Mouse (Mus musculus): ENCODE results near the gene Gm9048.

DNA sequence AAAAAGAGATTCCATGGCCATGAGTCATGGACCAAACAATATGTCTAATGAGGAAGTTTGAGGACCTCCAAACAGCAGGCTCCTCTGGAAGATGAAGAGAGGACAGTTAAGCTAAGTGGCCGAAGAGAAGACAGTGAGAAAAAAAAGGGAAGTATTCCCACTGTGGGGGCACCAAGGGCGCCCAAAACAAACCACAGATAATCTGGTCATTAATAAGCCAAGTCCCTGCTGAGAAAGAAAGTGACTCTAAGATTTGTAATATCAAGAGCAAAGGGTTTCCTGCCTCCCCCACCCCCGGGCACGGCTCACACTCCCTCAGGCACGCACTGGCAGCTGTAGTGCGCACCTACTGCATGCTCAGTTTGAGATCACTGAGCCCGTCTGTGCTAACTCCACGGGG, 29.5 kb downstream of the Gm9048 start:
- TF ChIP-seq CTCF (IDR thresholded peaks at IDR 0.05; ENCODE audit: low read depth, low read length), result no peak
- no peak for TF ChIP-seq POLR2A (IDR thresholded peaks at IDR 0.05; ENCODE audit: insufficient read depth, low read length)
